Mouse (Mus musculus) G1E (cell line): Measurements from ENCODE around the gene Chchd1.

ENCODE experiments used
- CTCF ChIP-seq: IDR thresholded peaks from 2 replicates; pipeline ENCODE4 v1.5.1; 2012; ENCODE audit warnings: low read depth, low read length, inconsistent platforms, mixed read lengths
- GATA1 ChIP-seq: IDR thresholded peaks from 2 replicates; pipeline ENCODE4 v1.6.1; 2012; ENCODE audit warnings: borderline replicate concordance, low read length, inconsistent platforms, mixed read lengths

DNA sequence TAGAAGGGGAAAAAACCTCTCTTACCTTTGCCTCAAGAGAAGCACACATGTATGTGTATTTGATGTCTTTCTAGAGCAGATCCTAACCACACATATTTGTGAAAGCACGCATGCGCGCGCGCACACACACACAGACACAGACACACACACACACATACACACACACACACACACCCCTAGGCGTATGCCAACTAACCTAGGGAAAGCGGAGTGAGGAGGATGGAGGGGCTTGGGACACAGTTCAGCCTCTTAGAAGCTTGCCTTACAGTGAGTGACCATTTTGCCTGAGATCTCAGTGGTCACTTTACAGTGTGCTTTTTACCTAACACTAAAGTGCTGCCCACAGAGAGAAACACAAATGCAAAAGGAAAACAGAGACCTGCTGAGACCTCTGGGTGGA lies 43.1 kb upstream of the Chchd1 start:
- TF ChIP-seq CTCF (no peak), GATA1 (no peak)
